ENCODE assay signal across 33 mouse cellular contexts in genomic region chr4:53621490-53621889, GRCm38 (mm10). TPM values are rescaled to one million over a fixed set of nuclear protein-coding genes. Genes with fewer than 3 reads are reported as not detected.
DNase-seq lines count a peak whose midpoint lies in the region; ATAC-seq and TF ChIP-seq lines count a peak whose summit lies in the region.
"Had no signal": no experiment of that assay in that cellular context is flagged by ENCODE, and none has a peak within 500 bp of the region (broad histone marks: within the 10 kb centered on the region; RNA-seq: fewer than 3 reads in every experiment).

No protein-coding gene starts in this region.

- DNase-seq in gastrocnemius, adult 2 months = no peak
- DNase-seq in gastrocnemius, postnatal 4 days (ENCODE audit: low spot score in 2 of 2) = no peak
- DNase-seq in kidney, adult 18-20 months = no peak
- no peak for DNase-seq in neural tube, embryonic 10.5 days (ENCODE audit: extremely low spot score, low spot score)
- no peak for DNase-seq in retina, embryonic 14.5 days (ENCODE audit: low spot score)
- DNase-seq in midbrain, postnatal 0 days (ENCODE audit: low spot score) = no peak
- DNase-seq: adrenal gland, adult 8-10 months; cerebellum, adult 2 months; cerebellum, postnatal 14 days; forebrain, postnatal 0 days; gastrocnemius, postnatal 14 days; heart, adult 11 months; heart, postnatal 36 days; layer of hippocampus, adult 9-11 months; liver, embryonic 13.5 days; lung, adult 18-20 months; midbrain, embryonic 14.5 days; right cerebral cortex, adult 18-20 months; right cerebral cortex, postnatal 4 days; thymus, adult 18-20 months; thymus, postnatal 25 days had no signal

- H3K9me3 ChIP-seq in kidney, embryonic 16.5 days (ENCODE audit: low read length) = no peaks in the 10 kb centered on the region
- no peaks in the 10 kb centered on the region for H3K9me3 ChIP-seq in stomach, embryonic 14.5 days (ENCODE audit: control insufficient read depth, low read depth, low read length)
- H3K9me3 ChIP-seq in midbrain, postnatal 0 days (ENCODE audit: low read length) = no peaks in the 10 kb centered on the region
- H3K9me3 ChIP-seq: embryonic facial prominence, embryonic 10.5 days; embryonic facial prominence, embryonic 15.5 days; forebrain, embryonic 12.5 days; hindbrain, embryonic 13.5 days; limb, embryonic 10.5 days; limb, embryonic 15.5 days; liver, embryonic 13.5 days had no signal

- no peaks in the 10 kb centered on the region for H3K27me3 ChIP-seq in kidney, embryonic 16.5 days (ENCODE audit: insufficient read depth, low read length)
- no peaks in the 10 kb centered on the region for H3K27me3 ChIP-seq in stomach, embryonic 14.5 days (ENCODE audit: control insufficient read depth, insufficient read depth, low read length)
- no peaks in the 10 kb centered on the region for H3K27me3 ChIP-seq in midbrain, postnatal 0 days (ENCODE audit: insufficient read depth, low read length)
- H3K27me3 ChIP-seq: CH12.LX; embryonic facial prominence, embryonic 15.5 days; forebrain, embryonic 12.5 days; limb, embryonic 15.5 days; liver, embryonic 13.5 days had no signal

- no peaks in the 10 kb centered on the region for H3K36me3 ChIP-seq in kidney, embryonic 16.5 days (ENCODE audit: insufficient read depth, low read length)
- no peaks in the 10 kb centered on the region for H3K36me3 ChIP-seq in stomach, embryonic 14.5 days (ENCODE audit: control insufficient read depth, insufficient read depth, low read length)
- no peaks in the 10 kb centered on the region for H3K36me3 ChIP-seq in midbrain, postnatal 0 days (ENCODE audit: insufficient read depth, low read length)
- H3K36me3 ChIP-seq: embryonic facial prominence, embryonic 10.5 days; embryonic facial prominence, embryonic 15.5 days; forebrain, embryonic 12.5 days; hindbrain, embryonic 13.5 days; limb, embryonic 10.5 days; limb, embryonic 15.5 days; liver, embryonic 13.5 days had no signal

- no peak overlapping the region for H3K4me2 ChIP-seq in kidney, embryonic 16.5 days (replicated peaks; ENCODE audit: low read depth, low read length)
- no peak overlapping the region for H3K4me2 ChIP-seq in stomach, embryonic 14.5 days (replicated peaks; ENCODE audit: low read depth, low read length)
- H3K4me2 ChIP-seq in midbrain, postnatal 0 days (ENCODE audit: low read depth, low read length, poor library complexity, severe bottlenecking) = no peak overlapping the region
- H3K4me2 ChIP-seq: embryonic facial prominence, embryonic 15.5 days; forebrain, embryonic 12.5 days; heart, embryonic 11.5 days; hindbrain, embryonic 13.5 days; limb, embryonic 15.5 days; liver, embryonic 13.5 days had no signal

- H3K9ac ChIP-seq in kidney, embryonic 16.5 days (replicated peaks; ENCODE audit: low read length) = no peak overlapping the region
- no peak overlapping the region for H3K9ac ChIP-seq in stomach, embryonic 14.5 days (replicated peaks; ENCODE audit: low read depth, low read length)
- H3K9ac ChIP-seq in midbrain, postnatal 0 days (replicated peaks; ENCODE audit: low read length, poor library complexity, severe bottlenecking) = no peak overlapping the region
- H3K9ac ChIP-seq: embryonic facial prominence, embryonic 15.5 days; forebrain, embryonic 12.5 days; forebrain, postnatal 0 days; hindbrain, embryonic 13.5 days; limb, embryonic 15.5 days; liver, embryonic 13.5 days had no signal

- intact Hi-C loops in gastrocnemius, adult 2 months (cut with DNase I) = no loop called here

- 19% methylated on average over 5 of the region's 5 CpGs for WGBS in kidney, embryonic 16.5 days
- 26% methylated on average over 5 of the region's 5 CpGs for WGBS in stomach, embryonic 14.5 days
- WGBS in midbrain, postnatal 0 days = 83% methylated on average over 5 of the region's 5 CpGs

- H3K27ac ChIP-seq in gastrocnemius, adult 2 months = peak overlapping the region; percentile 85; the same call in 1 of the 2 replicates
- peak overlapping the region; percentile 69 for H3K27ac ChIP-seq in kidney, embryonic 16.5 days (ENCODE audit: low read length)
- no peak overlapping the region for H3K27ac ChIP-seq in stomach, embryonic 14.5 days (ENCODE audit: low read length)
- H3K27ac ChIP-seq in midbrain, postnatal 0 days (ENCODE audit: low read depth, low read length) = no peak overlapping the region
- H3K27ac ChIP-seq: embryonic facial prominence, embryonic 10.5 days; embryonic facial prominence, embryonic 15.5 days; forebrain, embryonic 12.5 days; hindbrain, embryonic 13.5 days; limb, embryonic 10.5 days; limb, embryonic 15.5 days; liver, embryonic 13.5 days; macrophage had no signal

- TF ChIP-seq CTCF in gastrocnemius, adult 2 months (IDR thresholded peaks at IDR 0.05) = no peak
- TF ChIP-seq CTCF in midbrain, postnatal 0 days (IDR thresholded peaks at IDR 0.05) = no peak

- H3K4me3 ChIP-seq in gastrocnemius, adult 2 months = no peak overlapping the region
- no peak overlapping the region for H3K4me3 ChIP-seq in kidney, embryonic 16.5 days (ENCODE audit: low read length)
- no peak overlapping the region for H3K4me3 ChIP-seq in stomach, embryonic 14.5 days (ENCODE audit: low read depth, low read length)
- no peak overlapping the region for H3K4me3 ChIP-seq in midbrain, postnatal 0 days (ENCODE audit: low read depth, low read length)
- H3K4me3 ChIP-seq: embryonic facial prominence, embryonic 10.5 days; embryonic facial prominence, embryonic 15.5 days; forebrain, embryonic 12.5 days; hindbrain, embryonic 13.5 days; limb, embryonic 10.5 days; limb, embryonic 15.5 days; liver, embryonic 13.5 days had no signal

- peaks cover 14% of the 10 kb centered on the region for H3K4me1 ChIP-seq in kidney, embryonic 16.5 days (ENCODE audit: insufficient read depth, low read length)
- H3K4me1 ChIP-seq in stomach, embryonic 14.5 days (ENCODE audit: control insufficient read depth, insufficient read depth, low read length) = no peaks in the 10 kb centered on the region
- no peaks in the 10 kb centered on the region for H3K4me1 ChIP-seq in midbrain, postnatal 0 days (ENCODE audit: insufficient read depth, low read length)
- H3K4me1 ChIP-seq: embryonic facial prominence, embryonic 15.5 days; limb, embryonic 10.5 days; limb, embryonic 15.5 days; liver, embryonic 13.5 days had no signal

- peak; percentile 60; the same call in 1 of the 2 replicates for ATAC-seq in kidney, embryonic 16.5 days (ENCODE audit: low FRiP score, low TSS enrichment)
- 0 out of 2 replicates have a peak, but pooled peaks have one; percentile 58 for ATAC-seq in stomach, embryonic 14.5 days (ENCODE audit: insufficient number of reproducible peaks, insufficient read depth, low FRiP score, low read depth)
- ATAC-seq in midbrain, postnatal 0 days (ENCODE audit: low FRiP score) = no peak
- ATAC-seq: forebrain, postnatal 0 days; lung, postnatal 0 days had no signal

RNA-seq across cellular contexts. Expression of gene Fsd1l, which starts 9.8 kb away (rescaled TPM):
- 10 to 100 TPM; 10.7 to 12.8 TPM for total RNA-seq in gastrocnemius, adult 2 months (2021)
- total RNA-seq in gastrocnemius, postnatal 4 days (2021) = 10 to 100 TPM; 25.1 to 29.0 TPM
- 8.4 and 8.8 TPM in 2 replicates for polyA plus RNA-seq in kidney, embryonic 16.5 days (2015; fragmentation: Nextera tagmentation; extraction: Ambion mirVana)
- polyA plus RNA-seq in stomach, embryonic 14.5 days (2014; fragmentation: Nextera tagmentation; extraction: Ambion mirVana) = 11.1 and 11.4 TPM in 2 replicates
- total RNA-seq in midbrain, postnatal 0 days (2014; rRNA removed) = 25.3 and 38.6 TPM in 2 replicates
- 16.8 and 23.8 TPM in 2 replicates for polyA plus RNA-seq in midbrain, postnatal 0 days (2015; fragmentation: Nextera tagmentation; extraction: Ambion mirVana)

Comparison
In these comparisons a context has a peak if more than half of its experiments do, and no peak if none do; other contexts are left out.
1. H3K27ac ChIP-seq: peak in gastrocnemius, adult 2 months (single experiment) and kidney, embryonic 16.5 days (single experiment); none in stomach, embryonic 14.5 days (single experiment) and midbrain, postnatal 0 days (single experiment).